Mouse (Mus musculus) kidney, postnatal 25 days (tissue): ENCODE results near the gene Uba2.
"Not testable (repeated sequence)": the region's sequence is repeated elsewhere in the genome, so short reads cannot be mapped to it uniquely, and the experiment has no call there.

Experiments
- DNase-seq, 2 experiments: peaks; one replicate each; pipeline ENCODE4 v3.0.0; 2021; ENCODE audit warnings: mixed read lengths in 2 of 2

The Uba2 gene

GRCm38 (mm10) chr7:34169454-34169853, at the start of gene Uba2:
TSS of gene Uba2 (minus strand) at chr7:34169599.
- DNase-seq: no peak

- DNase-seq: no peak
Observed at GRCm38 (mm10) chr7:34218496-34218895, 49.1 kb upstream of the Uba2 start.

- no peak for DNase-seq
Observed at GRCm38 (mm10) chr7:34216474-34216873, 47.1 kb upstream of the Uba2 start.

DNA sequence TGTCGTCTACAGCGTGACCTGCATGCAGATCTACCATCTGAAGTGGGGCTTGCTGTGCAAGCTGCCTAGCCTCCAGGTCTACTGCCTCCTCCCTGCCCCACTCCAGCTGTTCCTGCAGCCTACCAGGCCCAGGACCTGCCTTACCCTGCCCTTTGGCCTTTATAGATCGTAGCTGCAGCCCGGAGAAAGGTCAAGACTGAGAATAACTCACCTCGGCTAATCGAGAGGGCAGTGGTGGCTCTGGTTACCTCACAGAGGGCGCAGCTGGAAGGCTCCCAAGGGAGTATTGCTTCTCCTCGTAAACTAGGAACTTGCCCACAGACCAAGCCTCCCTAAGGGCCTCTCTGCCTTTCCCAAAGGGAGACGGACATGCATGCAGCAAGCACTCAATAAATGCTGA, 46.1 kb upstream of the Uba2 start:
- DNase-seq: no peak

DNA sequence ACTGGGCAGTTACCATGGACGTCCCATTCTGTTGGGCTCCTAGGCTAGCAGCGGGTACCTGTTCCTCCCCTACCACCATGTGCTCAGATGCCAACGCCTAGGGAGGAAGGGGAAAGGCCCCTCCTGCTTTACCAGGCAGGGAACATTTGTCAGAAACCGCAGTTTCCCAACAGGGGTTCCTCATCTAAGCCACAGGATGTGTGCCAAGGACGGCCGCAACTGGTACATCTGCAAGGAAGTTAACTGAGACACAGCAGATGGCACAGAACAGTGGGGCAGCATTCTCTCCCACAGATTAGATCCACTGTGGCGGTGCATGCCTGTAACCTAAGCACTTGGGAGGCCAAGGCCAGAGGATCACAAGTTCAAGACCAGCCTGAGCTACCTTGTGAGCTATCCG, 45.2 kb upstream of the Uba2 start:
- DNase-seq: no peak

GRCm38 (mm10) chr7:34213281-34213680, 43.9 kb upstream of the Uba2 start:
- no peak for DNase-seq

- no peak for DNase-seq
Observed at GRCm38 (mm10) chr7:34208027-34208745, 38.8 kb upstream of the Uba2 start.

DNA sequence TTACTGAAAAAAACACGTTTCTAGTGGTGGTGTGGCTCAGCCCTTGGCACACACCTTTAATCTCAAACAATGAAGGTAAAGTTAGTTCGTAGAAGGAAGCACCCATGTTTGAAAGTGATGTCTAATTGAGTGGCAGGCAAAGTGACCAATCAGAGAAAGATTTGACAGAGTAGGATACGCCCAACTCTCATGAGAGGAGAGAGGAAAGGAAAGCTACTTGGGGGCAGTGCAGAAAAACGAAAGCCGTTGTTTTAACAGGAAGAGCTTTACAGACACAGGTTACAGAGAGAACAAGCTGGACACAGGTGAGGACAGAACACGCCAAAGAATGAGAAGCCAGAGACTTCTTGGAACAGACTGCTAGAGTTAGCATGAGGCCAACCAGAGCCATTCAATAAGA, 36.9 kb upstream of the Uba2 start:
- DNase-seq: no peak

DNA sequence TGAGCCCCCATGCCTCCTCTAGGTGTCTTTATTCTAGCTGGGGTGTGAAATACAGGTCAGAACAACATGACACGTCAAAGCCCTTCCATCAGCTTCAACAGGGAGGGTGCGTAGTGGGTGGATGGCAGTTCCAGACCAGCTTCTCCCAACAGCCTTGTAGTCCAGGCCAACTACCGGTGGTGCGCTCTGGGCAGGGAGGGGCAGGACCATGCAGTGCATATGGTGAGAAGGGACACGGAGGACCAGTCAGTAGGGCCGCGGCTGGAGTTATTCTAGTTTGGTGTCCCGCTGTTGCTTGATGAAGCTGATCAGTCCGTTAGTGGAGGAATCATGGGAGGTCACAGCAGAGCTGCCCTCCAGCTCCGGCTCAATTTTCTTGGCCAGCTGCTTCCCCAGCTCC, 32.7 kb upstream of the Uba2 start:
- DNase-seq: not testable (repeated sequence)

- no peak for DNase-seq
Observed at GRCm38 (mm10) chr7:34200829-34201228, 31.4 kb upstream of the Uba2 start.

DNA sequence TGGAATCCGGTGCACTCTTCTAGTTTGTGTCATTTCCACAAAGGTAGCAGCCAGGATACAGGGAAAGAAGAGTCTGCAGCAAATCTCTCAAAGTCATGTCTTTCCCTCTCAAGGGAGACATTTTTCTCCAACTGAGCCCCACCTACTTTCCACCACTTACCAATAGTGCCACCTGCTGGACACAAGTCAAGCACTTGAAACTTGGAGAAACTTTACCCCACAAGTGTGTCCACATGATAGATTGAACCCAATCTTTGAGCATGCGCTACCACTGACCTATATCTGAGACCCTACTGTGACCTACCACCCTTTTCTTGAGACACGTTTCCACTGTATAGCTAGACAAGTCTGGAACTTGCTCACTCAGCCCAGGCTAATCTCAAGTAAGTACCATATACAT, 28.9 kb upstream of the Uba2 start:
- peak in 1 of 2 experiments; percentile 67 for DNase-seq

GRCm38 (mm10) chr7:34196132-34197128, 27.0 kb upstream of the Uba2 start, which contains the start of gene Pdcd2l:
TSS of gene Pdcd2l (minus strand) at chr7:34196661.
- peak; percentile 94 to 95 for DNase-seq

DNA sequence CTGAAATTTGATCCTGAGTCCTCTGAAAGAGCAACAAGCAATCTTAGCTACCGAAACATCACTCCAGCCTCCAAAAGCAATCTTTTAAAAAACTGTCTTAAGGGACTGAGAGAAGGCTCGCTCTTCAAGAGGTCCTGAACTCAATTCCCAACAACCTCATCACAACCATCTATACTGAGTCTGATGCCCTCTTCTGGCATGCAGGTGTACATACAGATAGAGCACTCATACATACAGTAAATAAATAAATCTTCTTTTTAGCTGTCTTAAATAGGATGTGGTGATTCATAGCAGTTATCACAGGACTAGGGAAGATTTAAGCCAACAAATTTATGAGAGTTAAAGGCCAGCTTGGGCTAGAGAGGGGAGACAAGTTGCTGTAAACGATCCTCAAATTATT, 26.2 kb upstream of the Uba2 start:
- DNase-seq: no peak

- DNase-seq: no peak
Observed at GRCm38 (mm10) chr7:34192825-34193224, 23.4 kb upstream of the Uba2 start.

GRCm38 (mm10) chr7:34189376-34189989, 20.1 kb upstream of the Uba2 start:
- DNase-seq: no peak

- DNase-seq: no peak
Observed at GRCm38 (mm10) chr7:34183794-34184193, 14.4 kb upstream of the Uba2 start.

DNA sequence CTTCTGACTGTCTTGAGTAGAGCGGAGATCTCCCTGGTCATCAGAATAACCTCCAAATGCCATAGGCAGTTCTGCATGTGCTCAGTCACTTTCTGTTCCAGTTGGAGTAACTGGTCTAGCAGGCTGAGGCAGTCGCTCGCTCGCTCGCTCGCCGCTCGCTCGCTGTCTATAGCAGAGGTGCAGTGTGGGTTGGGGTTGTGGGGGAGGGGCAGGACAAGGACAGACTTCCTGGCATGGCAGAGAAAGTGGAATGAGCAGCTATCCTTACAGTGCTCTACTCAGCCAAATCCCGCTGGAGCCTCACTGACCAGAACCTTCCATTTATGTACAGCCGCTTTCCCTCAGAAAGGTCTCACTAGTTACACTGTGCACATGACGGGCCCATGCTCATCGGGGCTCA, 14.0 kb upstream of the Uba2 start:
- no peak for DNase-seq

DNA sequence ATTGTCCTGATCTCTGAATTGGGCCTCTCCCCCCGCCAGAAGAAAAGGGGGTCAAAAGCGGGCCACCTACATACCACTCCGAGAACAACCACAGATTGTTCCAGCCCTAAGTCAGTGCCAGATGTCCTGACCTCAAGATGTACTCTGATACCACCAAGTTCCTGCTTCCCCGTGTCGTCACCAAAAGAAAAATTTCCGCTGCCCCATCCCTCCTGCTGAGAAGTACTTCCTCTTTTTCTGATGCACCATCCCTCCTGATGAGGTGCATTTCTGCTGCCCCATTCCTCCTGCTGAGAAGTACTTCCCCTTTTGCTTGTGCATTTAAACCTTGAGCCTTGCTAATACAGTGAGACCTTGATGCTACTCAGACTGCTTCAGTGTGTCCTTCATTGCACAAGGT, 6.8 kb upstream of the Uba2 start:
- DNase-seq: peak in 1 of 2 experiments; percentile 9

- DNase-seq: no peak
Observed at GRCm38 (mm10) chr7:34172251-34172650, 2.9 kb upstream of the Uba2 start.

DNA sequence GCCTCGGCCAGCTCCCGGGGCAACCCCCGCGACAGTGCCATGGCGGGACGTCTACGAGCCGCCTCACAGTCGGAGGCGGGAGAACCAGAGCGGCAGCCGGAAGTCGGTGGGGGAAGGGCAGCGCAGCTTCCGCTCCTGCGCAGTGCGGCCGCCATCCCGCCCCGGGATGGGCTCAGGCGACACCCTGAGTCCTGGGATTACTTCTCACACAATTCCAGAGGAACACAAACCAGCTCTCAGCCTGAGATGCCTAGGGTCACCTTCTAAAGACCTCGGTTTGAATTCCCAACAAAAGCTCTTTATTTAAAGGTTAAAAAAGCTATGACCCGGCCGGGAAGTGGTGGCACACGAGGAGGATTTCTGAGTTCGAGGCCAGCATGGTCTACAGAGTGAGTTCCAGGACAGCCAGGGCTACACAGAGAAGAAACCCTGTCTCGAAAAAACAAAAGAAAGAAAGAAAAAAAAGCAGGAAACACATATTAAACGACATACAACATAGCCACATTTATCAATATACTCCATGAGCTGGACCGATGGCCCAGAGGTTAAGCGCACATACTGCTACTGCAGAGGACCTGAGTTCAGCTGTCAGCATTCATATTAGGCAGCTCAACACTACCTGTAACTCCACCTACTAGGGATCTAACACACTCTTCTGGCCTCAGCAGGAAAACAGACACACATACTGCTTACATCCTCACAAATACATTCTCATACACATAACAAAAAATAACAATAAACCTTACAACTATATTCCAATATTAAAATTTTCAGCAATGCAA, 738 bp downstream of the Uba2 start:
- DNase-seq: peak; percentile 91 to 94

DNA sequence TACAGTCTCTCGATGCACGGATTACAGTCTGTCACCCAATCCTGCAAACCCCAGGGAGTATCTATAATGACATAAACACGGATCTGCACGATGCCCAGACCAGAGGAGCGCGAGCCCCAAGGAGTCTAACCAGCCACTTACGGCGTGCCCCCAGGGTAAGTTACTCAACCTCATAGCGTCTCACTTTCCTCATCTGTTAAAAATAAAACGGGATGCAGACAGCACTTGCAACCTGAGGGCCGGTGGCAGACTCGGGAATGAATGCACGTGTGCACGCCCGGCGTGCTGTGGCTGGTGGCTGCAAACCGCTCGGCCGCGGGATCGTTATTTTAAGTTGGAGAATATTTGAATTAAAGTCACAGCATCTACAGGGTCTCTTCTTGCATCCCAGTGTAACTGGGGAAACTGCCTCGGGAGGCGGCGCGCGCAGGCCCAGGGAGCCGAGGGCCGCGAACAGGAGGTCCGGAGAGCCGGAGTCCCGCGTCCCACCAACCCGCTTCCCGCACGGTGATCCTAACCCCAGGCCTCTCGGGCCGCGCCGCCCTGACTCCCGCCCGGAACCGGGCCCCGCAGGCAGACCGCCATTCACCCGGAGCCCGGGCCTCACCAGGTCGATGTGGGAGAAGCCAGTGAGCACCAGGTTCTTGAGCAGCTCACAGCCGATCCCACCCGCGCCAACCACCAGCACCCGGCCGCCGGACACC, 1.5 kb downstream of the Uba2 start:
- peak; percentile 17 to 48 for DNase-seq

DNA sequence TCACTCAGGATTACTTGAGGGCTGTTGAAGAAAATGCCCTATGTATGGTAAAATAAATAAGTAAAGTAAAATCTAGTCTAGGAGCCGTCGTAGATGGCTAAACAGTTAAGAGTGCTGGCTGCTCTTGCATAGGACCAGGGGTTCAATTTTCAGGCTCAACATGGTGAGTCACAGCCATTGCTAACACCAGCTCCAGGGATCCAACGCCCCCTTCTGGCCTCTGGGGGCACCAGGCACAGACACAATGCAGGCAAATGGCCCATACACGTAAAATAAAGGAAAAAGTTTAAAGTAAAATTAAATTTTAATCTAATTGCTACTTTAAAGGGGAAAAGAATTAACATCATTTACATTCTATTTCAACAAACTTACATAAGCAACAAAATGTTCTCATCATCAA, 2.5 kb downstream of the Uba2 start:
- DNase-seq: no peak
